Mouse (Mus musculus): Measurements from ENCODE around the gene Gng13.

DNA sequence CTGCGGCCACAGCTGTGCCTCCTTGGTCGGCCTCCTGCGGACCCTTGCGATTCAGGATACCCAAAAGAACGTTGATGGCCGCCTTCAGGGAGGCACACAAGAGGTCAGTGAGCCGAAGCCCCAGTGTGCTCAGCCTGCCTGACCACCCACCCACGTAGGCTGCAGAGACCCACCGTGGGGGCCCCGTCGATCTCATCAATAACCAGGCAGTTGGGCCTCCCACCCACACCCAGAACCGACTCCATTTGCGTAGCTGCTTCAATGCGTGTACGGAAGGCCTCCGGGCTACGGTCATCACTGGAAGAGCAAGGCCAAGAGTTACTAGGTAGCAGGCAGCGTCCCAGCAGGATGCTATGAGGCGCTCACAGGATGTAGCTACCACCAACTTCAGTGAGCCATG lies 6.5 kb downstream of the Gng13 start:
- TF ChIP-seq CTCF (IDR thresholded peaks at IDR 0.05) (no peak), POLR2A (IDR thresholded peaks at IDR 0.05; ENCODE audit: insufficient read depth, low read depth, low read length) (no peak), EP300 (IDR thresholded peaks at IDR 0.05; ENCODE audit: insufficient read depth, low read depth, low read length) (no peak)
